Mouse (Mus musculus) 416B (cell line): ENCODE measurements around the gene Crtc2.

Experiments used
- DNase-seq: peaks from one replicate; pipeline ENCODE4 v3.0.0; 2011; ENCODE audit warnings: low read depth

The Crtc2 gene

DNA sequence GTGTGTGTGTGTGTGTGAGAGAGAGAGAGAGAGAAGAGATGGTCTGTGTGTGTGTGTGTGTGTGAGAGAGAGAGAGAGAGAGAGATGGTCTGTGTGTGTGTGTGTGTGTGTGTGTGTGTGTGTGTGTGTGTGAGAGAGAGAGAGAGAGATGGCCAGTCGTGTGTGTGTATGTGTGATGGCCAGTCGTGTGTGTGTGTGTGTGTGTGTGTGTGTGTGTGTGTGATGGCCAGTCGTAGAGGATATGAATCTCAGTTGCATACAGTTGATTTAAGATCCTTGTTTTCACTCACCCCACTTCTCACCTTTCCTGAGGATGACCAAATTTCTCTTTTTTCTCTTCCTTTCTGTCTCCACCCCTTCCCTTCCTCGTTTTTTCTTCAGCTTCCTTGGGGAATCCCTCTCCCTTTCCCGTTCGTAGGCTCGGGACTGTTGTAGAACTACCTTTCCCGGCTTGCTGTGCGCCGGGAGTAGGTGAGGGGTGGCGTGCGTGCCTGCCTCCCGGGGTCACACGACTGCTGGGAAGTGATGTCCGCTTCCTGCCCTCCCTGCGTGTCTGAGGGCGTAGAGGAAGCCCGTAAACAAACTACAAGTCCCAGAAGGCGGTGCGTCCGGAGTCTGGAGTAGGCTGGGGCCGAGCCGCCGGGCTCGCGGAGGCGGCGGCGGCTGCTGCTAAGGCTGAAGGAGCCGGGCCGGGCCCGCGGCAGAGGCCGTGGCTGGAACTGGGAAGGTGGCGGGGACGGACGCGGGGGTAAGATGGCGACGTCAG is at the start of gene Crtc2:
Gene Crtc2, plus strand, starts transcription at position 511 of the 766 bp plus-strand sequence.
- peak; percentile 96 for DNase-seq

DNA sequence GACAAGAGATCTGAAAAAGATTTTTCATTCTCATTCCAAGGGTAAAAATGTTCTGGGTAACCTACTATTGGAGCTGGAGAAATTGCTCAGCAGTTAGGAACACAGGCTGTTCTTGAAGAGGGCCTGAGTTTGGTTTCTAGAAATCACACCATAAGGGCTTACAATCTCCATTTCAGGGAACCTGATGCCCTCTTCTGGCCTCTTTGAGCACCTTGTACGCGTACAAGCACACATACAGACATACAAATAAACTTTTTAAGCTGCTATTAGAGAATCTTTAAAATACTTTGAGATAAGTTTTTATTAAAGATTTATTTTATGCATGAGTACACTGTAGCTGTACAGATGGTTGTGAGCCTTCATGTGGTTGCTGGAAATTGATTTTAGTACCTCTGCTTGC is 49.4 kb upstream of the Crtc2 start:
- DNase-seq, result peak; percentile 44

DNA sequence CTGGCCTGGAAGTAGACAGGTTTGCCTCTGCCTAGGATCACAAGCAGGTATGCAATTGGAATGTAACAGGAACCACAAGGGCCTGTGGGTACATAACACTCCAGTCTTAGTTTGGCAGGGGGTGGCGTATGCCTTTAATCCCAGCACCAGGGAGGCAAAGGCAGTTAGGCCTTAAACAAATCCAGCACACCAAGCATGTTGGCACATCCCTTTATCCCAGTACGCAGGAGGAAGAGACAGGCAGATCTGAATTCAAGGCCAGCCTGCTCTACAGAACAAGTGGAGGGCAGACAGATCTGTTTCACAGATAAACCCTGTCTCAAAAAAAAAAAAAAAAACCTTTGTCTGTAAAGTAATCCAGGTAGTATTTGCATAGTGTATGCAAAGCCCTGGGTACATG is 45.3 kb upstream of the Crtc2 start:
- DNase-seq, result no peak

DNA sequence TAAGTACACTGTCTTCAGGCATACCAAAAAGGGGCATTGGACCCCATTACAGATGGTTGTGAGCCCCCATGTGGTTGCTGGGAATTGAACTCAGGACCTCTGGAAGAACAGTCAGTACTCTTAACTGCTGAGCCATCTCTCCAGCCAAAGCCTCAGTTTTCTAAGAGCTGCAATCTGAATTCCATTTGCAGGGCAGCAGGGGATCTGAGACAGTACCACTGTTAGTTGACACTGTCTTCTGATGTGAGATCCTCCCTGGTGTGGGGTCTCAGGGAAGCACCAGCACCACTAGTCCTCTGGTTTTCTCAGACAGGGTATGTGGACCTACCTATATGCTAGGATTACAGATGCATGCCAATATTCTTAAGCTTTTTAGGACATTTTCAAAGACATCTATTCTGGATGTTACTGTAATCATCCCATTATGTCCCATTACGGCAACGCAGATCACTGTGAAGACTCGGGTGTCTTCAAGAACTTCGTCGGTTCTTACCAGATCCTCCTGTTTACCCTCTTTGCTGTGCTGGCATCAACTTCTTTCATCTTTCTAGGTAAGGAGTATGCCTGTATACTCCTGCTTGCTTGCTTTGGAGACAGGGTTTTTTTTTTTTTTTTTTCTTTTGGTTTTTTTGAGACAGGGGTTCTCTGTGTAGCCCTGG is 43.9 kb upstream of the Crtc2 start:
- DNase-seq, result no peak

DNA sequence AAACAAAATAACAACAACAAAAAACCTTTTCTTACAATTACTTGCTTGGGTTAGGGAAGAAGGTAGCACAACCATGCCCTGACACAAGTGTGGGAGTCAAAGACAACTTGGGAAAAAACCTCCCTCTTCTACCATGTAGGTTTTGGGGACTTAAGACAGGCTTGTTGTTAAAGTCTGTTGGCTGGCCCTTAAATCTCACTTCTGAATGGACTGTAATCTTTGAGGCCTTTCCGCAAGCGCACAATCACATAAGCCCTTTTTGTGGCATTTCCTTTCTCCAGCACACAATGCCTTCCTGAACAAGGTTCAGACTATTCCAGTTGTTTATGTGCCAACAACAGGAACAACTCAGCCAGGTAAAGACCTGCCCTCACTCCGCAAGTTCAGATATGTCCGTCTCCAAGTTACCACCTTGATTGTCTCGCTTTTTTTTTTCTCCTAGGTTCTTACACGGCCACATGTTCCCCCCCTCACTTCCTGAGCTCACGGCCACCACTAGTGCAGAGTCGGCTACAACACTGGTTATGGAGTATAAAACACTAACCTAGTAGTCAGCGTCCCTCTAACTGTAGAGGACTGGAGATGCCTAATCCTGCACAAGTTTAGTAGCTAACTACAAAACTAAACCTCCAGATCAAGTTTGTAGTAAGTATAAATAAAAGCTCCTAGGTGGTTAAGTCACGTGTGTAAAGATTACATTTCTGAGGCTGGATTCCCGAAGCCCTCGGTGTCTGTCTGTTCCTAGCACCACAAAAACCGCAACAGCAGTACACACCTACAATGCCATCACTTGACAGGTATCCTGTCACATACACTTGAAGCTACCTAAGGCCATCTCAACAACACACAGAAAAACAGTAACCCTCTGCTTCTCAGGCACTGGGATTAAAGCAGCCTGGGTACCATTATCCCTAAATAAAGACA is 42.2 kb upstream of the Crtc2 start:
- peak; percentile 42 for DNase-seq

DNA sequence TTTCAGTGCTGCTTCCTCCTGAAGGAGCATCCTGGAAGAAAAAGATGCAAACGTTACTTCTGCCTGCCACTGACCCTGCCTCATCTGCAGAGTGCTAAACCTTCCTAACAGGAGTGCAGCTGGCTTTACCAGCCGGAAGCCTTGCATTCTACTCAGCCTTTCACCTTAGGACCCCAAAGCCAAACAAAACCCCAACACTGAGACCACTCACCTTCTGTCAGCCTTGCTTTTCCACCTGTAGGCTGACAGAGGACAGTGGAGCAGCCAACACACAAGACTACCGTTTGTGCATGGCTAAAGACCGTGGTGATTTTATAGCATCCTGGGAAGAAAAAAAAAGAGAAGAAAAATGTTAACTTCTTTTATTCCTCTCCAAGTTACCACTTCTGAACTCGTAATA is 41.2 kb upstream of the Crtc2 start:
- no peak for DNase-seq

DNA sequence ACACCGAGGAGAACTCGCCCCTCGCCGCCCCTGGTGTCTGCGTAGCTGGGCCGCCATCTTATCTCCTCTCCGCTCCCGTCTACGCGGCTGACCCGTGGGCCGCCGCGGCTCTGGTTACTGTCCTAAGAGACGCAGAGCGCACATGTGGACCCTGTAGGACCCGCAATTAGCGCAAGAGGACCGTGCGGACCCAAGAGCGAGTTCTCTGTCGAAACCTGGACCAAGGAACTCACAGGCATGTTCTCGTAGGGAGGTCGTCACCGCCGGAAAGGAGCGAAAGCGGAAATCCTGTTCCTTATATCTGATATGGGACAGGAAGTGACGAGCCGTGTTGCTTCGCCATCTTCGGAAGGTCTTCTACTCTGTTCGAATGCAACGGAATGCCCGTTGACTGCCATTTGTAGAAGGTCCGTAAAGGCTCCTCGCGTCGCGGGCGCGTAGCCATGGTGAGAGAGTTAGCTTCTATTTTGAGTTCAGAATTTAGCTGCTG is 40.5 kb upstream of the Crtc2 start, which contains the start of the genes Rps27 and Rab13:
Gene Rps27, minus strand, starts transcription at position 275 of the 490 bp plus-strand sequence.
Gene Rab13, plus strand, starts transcription at position 319 of the 490 bp plus-strand sequence.
- peak; percentile 98 for DNase-seq

DNA sequence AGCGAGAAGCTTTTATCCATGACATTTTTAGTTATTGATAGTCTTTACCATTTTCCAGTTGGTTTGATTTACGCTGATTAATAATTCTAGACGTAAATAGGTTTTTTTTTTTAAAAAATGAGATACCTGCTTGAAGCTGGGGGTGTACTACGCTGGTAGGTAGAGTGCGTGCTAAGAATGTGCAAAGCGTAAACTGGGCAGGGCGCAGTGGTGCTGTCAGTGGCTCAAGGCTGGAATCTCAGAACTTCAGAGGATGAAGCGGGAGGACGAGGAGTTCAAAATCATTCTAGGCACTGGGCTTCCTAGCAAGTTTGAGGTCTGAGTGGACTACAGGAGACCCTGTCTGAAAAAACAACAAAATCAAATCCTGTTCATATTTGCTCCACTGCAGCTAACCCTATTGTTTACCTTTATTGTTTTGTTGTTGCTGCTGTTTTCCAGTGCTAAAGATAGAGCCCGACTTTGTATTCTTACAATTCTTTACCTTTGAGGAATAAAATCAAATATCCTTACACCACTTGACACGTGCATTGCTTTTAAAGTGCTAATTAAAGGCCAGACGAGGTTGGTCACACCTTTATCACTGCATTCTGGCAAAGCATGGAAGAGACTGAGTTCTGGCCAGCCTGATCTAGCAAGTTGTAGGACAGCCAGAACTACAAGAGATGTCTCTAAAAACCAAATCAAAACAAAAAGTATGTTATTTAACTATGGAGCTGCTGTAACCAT is 39.8 kb upstream of the Crtc2 start:
- no peak for DNase-seq

DNA sequence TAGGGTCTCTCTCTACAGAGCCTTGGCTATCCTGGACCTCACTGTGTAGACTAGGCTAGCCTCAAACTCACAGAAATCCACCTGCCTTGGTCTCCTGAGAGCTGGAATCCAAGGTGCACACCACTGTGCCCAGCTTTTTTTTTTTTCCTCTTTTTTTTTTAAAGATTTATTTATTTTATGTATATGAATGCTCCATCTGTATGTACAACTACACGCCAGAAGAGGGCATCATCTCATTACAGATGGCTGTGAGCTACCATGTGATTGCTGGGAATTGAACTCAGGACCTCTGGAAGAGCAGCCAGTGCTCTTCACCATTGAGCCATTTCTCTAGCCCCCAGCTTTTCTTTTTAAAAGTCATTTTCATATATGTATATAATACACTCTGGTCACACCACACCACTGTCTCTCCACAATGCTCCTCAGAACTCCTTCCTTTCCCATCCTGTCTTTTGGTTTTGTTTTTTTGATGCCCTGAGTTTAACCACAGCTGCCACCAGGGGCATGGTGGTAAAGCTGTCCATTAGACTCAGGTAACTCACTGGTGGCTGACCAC is 38.1 kb upstream of the Crtc2 start:
- DNase-seq, result peak; percentile 70

DNA sequence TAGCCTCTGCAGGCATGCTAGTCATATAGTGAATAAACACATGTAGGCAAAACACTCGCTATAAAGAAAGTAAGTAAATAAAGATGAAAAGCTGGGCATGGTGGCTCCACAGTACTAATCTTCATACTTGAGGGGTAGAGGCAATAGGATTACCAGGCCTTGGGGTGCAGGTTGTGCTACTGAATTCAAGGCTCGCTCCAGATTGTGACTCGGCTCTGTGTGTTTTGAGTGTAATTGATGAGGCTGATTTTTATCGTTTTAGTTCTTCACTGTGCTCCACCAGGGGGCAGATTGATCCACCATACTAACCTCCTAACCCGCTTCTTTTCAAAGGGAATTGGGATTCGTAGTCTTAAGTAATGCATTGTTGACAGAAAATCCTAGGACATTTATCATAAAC is 33.9 kb upstream of the Crtc2 start:
- DNase-seq, result peak; percentile 78

DNA sequence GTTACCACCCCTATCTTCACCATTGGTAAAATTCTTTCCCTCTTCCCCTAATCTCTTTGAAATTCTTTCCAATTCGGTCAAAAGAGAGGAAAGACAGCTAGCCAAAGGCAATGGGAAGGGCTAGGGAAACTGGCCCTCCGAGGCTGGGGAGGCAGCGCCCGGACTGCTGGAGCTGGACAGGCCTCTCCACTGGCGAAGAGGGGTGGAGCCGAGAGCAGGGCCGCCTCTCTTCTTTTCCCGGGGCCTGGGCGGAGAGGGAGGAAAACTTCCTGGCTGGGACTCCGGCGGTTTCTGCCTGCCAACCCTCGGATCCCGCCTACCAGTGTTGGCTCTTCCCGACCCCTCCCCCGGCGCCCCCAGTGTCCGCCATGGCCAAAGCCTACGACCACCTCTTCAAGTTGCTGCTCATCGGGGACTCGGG is 33.4 kb upstream of the Crtc2 start:
- DNase-seq, result peak; percentile 49

DNA sequence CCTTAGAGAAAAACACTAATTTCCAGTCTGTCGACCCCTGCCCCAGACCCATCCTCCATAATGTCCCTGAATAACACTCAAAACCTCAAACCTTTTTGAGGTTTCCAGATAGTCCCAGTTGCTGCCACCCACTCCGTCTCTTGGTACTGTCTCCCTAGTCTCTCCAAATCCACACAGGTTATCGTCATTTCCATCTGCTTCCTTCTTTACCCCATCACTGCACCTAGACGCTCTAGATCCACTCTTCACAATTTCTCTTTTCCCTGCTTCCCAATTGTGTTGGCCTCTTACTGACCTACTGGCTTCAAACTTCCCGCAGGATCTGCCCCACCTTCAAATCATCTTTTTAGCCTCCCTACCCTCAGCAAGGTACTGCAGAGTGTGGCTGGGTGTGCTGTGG is 32.8 kb upstream of the Crtc2 start:
- DNase-seq, result no peak

DNA sequence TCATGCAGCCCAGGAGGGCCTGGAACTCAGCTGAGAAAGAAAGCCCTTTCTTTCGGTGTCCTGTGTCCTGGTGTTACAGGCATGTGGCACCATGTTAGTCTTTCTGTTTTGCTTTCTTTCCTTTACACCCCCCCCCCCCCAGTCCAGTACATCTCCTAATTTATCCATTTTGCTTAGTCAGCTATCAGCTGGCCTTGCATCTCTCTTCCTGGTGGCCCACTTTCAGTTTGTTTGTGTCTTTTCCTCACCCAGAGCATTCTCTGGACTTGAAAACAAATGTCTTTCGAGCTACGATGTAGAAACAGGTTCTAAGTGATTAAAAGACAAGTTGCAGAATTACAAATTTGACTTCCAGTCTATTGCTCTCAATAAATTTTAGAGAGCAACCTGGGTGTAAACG is 31.5 kb upstream of the Crtc2 start:
- no peak for DNase-seq

DNA sequence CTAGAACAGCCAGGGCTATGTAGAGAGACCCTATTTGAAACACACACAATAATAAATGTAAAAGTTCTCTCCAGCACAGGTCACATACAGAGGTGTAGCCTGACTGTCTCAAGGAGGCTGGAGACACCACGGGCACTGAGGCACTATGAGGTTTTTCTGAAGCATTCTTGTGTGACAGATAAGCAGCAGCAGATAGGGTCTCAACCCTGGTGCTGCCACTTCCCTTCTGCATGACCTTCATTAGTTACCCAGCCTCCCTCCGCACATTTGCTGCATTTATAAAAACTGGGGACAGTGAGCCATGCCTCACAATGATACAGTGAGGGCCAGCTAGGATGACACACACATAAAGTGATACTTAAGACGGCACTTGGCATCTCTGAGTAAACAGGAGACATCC is 31.0 kb upstream of the Crtc2 start:
- no peak for DNase-seq

DNA sequence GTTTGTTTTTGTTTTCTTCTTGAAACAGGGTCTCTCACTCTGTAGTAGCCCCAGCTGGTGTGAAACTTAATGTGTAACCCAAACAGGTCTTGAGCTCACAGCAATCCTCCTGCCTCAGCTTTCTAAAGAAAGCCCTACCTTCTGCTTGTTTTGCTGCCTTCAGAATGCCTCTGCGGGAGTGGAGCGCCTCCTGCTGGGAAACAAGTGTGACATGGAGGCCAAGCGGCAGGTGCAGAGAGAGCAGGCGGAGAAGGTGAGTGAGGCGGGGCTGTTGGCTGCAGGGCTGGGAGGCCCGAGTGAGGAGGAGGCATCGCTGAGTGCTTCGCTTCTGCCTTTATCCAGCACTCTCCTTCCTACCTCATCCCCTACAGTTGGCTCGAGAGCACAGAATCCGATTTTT is 29.6 kb upstream of the Crtc2 start:
- no peak for DNase-seq

DNA sequence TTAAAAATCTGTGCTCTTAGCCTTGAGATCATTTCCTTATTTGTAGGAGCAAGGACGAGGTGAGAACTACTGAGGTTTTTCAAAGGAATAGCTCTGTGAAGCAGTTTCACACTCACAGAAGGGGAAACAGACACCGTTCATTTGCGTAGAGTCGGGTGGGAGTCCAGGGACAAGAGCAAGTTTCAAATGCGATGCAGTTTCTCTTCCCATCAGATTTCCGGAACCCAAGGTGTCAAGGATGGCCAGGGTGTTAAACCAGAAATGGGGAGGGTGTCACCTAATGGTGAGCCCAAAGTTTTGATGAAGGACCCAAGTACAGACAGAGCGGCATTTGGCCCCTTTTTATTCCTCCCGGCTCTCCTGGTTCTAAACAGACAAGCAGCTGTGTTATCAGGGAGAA is 22.9 kb upstream of the Crtc2 start:
- DNase-seq, result no peak

DNA sequence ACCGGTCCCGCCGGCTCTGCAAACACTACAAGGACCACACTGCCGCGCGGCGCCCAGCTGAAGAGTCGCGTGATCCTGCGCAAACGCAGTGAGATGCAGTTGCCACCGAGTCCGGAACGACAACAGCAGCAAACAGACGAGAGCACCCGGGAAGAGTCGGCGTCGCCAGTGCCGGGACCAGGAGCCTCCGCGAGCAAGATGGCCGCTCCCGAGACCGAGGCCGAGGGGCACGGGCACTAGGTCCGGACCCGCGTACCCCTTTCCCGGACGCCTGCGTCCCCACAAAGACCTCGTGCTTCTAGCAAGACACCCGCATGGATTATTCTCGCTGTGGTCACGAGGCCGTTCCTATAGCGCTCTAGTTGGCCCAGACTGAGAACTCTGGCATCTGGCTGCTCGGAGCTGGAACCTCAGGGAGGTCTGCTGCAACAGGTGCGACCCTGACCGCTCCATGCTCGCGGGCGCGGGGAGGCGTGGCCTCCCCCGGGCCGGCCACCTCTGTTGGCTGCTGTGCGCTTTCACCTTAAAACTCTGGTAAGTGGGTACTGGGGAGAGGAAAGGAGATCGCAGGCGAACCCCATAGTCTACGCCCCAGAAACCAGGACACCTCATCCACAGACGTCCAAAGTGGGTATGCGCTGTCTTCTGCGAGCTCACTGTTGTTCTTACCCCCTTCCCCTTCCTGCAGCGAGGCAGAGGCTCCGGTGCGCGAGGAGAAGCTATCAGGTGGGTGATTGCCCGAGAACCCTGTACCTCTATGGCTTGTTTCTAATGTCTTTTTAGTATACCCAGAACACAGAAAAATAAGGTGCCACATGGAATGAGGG is 22.2 kb upstream of the Crtc2 start, which contains the start of gene Jtb:
Gene Jtb, plus strand, starts transcription at position 91 of the 827 bp plus-strand sequence.
- peak; percentile 93 for DNase-seq

DNA sequence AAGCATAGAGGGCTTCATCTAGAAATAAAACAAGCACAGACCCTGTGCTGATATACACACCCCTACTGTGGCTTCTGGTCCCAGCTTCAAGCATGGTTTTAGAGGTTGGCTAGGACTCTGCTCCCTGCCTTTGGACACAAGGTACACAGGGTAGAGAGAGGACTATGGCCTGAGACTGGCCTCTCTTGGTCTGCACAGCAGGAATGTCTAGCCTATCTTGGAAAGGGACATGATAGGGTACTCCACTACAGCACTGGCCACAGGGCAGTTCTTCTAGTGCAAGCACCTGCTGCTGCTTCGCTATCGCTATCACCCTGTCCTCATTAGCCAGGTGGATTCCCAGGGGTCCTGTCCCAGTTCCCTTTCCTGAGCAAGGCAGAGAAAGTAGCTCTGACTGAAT is 12.7 kb upstream of the Crtc2 start:
- DNase-seq, result no peak

DNA sequence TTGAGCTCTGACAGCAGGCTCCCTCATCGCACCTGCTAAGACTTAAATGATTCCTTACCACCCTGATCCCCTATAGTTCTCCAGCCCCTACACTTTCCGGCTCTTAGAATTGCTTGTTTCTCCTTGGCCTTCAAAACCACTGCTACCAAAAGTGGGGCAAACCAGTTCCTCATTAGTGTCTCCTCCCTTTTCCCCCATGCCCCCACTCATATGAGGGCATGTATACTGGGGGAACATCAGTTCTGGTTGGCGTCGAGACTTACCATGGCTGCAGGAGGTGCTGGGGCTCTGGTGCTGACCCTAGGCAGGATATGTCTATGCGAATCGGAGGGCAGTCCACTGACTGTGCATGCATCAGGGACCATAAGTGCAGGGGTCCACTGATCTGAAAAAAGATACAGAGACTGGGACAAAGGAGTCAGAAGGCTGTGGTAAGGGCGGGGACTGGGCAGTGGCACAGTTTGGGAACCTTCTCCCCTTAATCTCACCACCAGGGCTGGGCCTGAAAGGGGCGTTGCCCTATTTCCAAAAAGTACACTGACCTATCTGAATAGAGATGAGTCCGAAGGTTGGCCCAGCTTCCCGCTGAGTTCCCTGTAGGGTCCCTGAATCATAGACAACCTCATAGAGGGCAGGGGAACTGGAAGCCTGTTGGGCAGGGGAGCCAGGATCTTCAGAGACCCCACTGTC is 12.1 kb upstream of the Crtc2 start:
- no peak for DNase-seq
